Mouse (Mus musculus) hindbrain, embryonic 11.5 days (tissue): ENCODE measurements around the gene Rbm6. TPM values are rescaled to one million over a fixed set of nuclear protein-coding genes. Genes with fewer than 3 reads are reported as not detected.

ENCODE experiments used
- ATAC-seq: fragments of 200-750 bp; cut with Nextera tagmentation; 2 replicates; pipeline ENCODE4 v1.8.0; 2017; ENCODE audit warnings: mild to moderate bottlenecking, moderate TSS enrichment, moderate library complexity; ENCODE audit not compliant: low FRiP score
- DNase-seq: peaks from one replicate; pipeline ENCODE4 v3.0.0-alpha.2; 2015; ENCODE audit warnings: low spot score
- H3K27ac ChIP-seq: fragments of 300-500 bp; sonication (generic); 2 replicates; pipeline ENCODE4 v1.5.1; 2014; ENCODE audit warnings: mild to moderate bottlenecking, low read depth, low read length
- H3K27me3 ChIP-seq: fragments of 300-500 bp; sonication (generic); 2 replicates; pipeline ENCODE4 v1.6.1; 2014; ENCODE audit warnings: mild to moderate bottlenecking, low read length, moderate library complexity, mixed read lengths; ENCODE audit not compliant: control insufficient read depth, insufficient read depth
- H3K36me3 ChIP-seq: fragments of 300-500 bp; sonication (generic); 2 replicates; pipeline ENCODE4 v1.6.1; 2014; ENCODE audit warnings: mild to moderate bottlenecking, low read length, moderate library complexity, mixed read lengths; ENCODE audit not compliant: control insufficient read depth, insufficient read depth
- H3K4me1 ChIP-seq: fragments of 300-500 bp; sonication (generic); replicated peaks from 2 replicates; pipeline ENCODE4 v1.6.1; 2014; ENCODE audit warnings: low read length, mixed read lengths; ENCODE audit not compliant: control insufficient read depth, insufficient read depth
- H3K4me2 ChIP-seq: fragments of 300-500 bp; sonication (generic); replicated peaks from 2 replicates; pipeline ENCODE4 v1.6.1; 2014; ENCODE audit warnings: mild to moderate bottlenecking, low read depth, low read length
- H3K4me3 ChIP-seq: fragments of 300-500 bp; sonication (generic); 2 replicates; pipeline ENCODE4 v1.5.1; 2014; ENCODE audit warnings: low read depth, low read length
- H3K9ac ChIP-seq: fragments of 300-500 bp; sonication (generic); 2 replicates; pipeline ENCODE4 v1.6.1; 2014; ENCODE audit warnings: low read depth, low read length
- H3K9me3 ChIP-seq: fragments of 300-500 bp; sonication (generic); 2 replicates; pipeline ENCODE4 v1.6.1; 2016; ENCODE audit warnings: low read length; ENCODE audit not compliant: control insufficient read depth
- WGBS: fragments of 180-500 bp; shearing (Covaris S2); extraction: QIAGEN DNeasy Blood & Tissue Kit; methylation state at CpG from one replicate; pipeline ENCODE4 v1.1.7; 2014; 5-methylcytosine and 5-hydroxymethylcytosine counted together
- polyA plus RNA-seq: library from polyadenylated mRNA; unstranded; fragments of >200 nt; fragmentation: Nextera tagmentation; extraction: Ambion mirVana; gene quantifications from 2 replicates; pipeline ENCODE4 v1.2.1, GENCODE M21; 2014

The Rbm6 gene
- polyA plus RNA-seq, 1 experiment from 2014 or later = 114 TPM

DNA sequence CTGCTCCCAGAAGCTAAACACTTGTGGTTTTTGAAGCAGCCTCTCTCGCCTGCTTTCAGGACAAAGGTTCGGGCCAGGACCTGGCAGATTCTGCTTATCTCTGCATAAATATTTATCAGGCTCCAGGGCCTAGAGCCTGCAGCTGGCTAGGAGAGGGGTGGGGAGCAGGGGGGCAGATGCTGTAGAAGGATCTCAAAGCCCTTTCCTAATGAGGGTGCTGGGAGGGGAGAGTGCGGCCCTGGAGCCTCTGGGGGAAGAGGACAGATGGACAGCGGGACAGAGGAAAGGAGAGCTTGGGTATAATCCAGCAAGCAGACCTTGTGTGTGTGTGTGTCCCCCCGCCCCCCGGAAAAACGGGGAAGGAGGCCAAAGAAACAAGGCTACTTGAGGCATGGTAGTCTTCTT, 138.5 kb downstream of the Rbm6 start:
- no peak overlapping the region for H3K4me3 ChIP-seq
- no peaks in the 10 kb centered on the region for H3K9me3 ChIP-seq
- 26% methylated on average over 7 of the region's 7 CpGs for WGBS
- no peak overlapping the region for H3K9ac ChIP-seq
- H3K4me1 ChIP-seq = peaks cover 15% of the 10 kb centered on the region
- DNase-seq = no peak
- H3K36me3 ChIP-seq = no peaks in the 10 kb centered on the region
- no peak for ATAC-seq
- H3K27ac ChIP-seq = peak overlapping the region; percentile 44; the same call in 1 of the 2 replicates
- H3K27me3 ChIP-seq = peaks cover 14% of the 10 kb centered on the region
- H3K4me2 ChIP-seq = no peak overlapping the region

DNA sequence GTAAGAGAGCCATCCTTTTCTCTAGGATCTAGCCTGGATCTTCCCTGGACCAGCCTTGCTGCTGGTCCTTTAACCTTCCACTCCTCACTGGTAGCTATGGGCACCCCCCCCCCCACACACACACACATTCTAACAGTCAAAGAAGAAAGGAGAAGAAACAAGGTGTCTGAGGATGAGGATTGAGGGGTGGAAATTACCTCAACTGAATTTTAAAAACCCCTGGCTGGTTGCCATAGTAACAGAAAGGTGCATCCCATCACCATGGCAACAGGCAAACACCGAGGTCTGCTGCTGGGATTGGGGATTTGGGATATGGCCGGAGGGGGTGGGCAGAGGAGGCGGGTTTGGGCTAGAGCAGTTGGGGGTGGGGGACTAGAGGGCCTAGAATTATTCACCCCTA, 143.3 kb downstream of the Rbm6 start:
- Histone ChIP-seq H3K27ac (peak overlapping the region; percentile 19), H3K36me3 (no peaks in the 10 kb centered on the region), H3K4me2 (no peak overlapping the region), H3K9me3 (no peaks in the 10 kb centered on the region), H3K27me3 (no peaks in the 10 kb centered on the region), H3K4me1 (0 out of 2 replicates have a peak, but pooled peaks cover 2% of the 10 kb centered on the region), H3K9ac (no peak overlapping the region), H3K4me3 (no peak overlapping the region)
- WGBS = 18% methylated on average over 3 of the region's 3 CpGs
- ATAC-seq = no peak
- DNase-seq = peak; percentile 56

- H3K9ac ChIP-seq = no peak overlapping the region
- no peak overlapping the region for H3K4me3 ChIP-seq
- DNase-seq (no peak), ATAC-seq (no peak)
- H3K27me3 ChIP-seq = no peaks in the 10 kb centered on the region
- 72% methylated on average over 6 of the region's 6 CpGs for WGBS
- no peaks in the 10 kb centered on the region for H3K9me3 ChIP-seq
- H3K36me3 ChIP-seq = no peaks in the 10 kb centered on the region
- H3K4me2 ChIP-seq = no peak overlapping the region
- peak overlapping the region; percentile 19 for H3K27ac ChIP-seq
- 0 out of 2 replicates have a peak, but pooled peaks cover 2% of the 10 kb centered on the region for H3K4me1 ChIP-seq
Observed at GRCm38 (mm10) chr9:107728919-107729670, 143.9 kb downstream of the Rbm6 start.

DNA sequence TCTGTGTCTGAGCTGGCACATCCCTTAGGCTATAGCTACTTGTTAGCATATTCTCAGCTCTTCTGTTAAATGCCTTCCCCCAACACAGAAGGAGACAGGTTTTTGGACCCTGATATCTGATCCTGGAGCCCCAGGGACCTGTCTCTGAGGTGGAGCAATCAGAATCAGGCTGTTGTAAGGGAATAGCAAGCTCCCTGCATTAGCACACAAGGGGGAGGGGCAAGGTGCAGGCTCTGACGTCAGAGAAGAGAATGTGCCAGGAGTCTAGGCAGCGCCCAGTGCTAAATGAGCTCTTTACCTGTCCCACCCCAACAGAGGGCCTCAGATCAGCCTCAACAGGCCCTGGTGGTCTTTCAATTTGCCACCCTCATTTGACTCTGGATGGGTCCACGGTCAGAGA, 146.0 kb downstream of the Rbm6 start:
- no peak for ATAC-seq
- Histone ChIP-seq H3K27me3 (no peaks in the 10 kb centered on the region), H3K4me1 (peaks cover 12% of the 10 kb centered on the region)

DNA sequence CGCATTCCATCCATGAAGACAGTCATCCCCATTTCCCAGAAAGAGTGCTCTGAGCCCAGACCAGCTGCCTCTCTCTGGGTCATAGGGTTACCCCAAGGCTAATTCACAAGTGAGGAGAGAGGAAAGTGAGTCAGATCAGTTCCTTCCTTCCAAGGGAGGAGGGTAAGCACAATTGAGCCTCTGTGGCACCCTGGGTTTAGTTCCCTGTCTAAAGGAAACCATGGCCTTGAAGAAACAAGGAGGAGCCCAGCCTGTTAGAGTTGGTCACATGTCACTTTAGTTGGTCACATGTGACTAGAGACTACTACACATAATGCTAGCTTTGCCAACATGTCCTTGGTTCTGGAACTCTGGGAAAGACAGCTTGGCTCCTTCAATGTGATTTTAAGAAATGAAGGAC, 148.2 kb downstream of the Rbm6 start:
- no peaks in the 10 kb centered on the region for H3K9me3 ChIP-seq
- no peak overlapping the region for H3K27ac ChIP-seq
- DNase-seq (no peak), ATAC-seq (no peak)
- H3K4me1 ChIP-seq = peaks cover 12% of the 10 kb centered on the region
- no peak overlapping the region for H3K4me2 ChIP-seq
- WGBS = 85% methylated on average over 1 of the region's 1 CpGs
- no peak overlapping the region for H3K4me3 ChIP-seq
- no peak overlapping the region for H3K9ac ChIP-seq
- H3K36me3 ChIP-seq = no peaks in the 10 kb centered on the region
- no peaks in the 10 kb centered on the region for H3K27me3 ChIP-seq

More for the DNA sequence above, 146.0 kb downstream of the Rbm6 start:
- Histone ChIP-seq H3K4me3 (no peak overlapping the region), H3K9me3 (no peaks in the 10 kb centered on the region), H3K36me3 (no peaks in the 10 kb centered on the region), H3K4me2 (no peak overlapping the region), H3K27ac (no peak overlapping the region), H3K9ac (no peak overlapping the region)
- no peak for DNase-seq
- WGBS = 55% methylated on average over 3 of the region's 3 CpGs

GRCm38 (mm10) chr9:107723794-107724531, 149.1 kb downstream of the Rbm6 start:
- Histone ChIP-seq H3K9me3 (no peaks in the 10 kb centered on the region), H3K27me3 (no peaks in the 10 kb centered on the region), H3K36me3 (no peaks in the 10 kb centered on the region), H3K4me1 (peaks cover 12% of the 10 kb centered on the region), H3K9ac (no peak overlapping the region), H3K4me2 (peak overlapping the region; percentile 19), H3K4me3 (no peak overlapping the region; the same call in 1 of the 2 replicates), H3K27ac (peak overlapping the region; percentile 31; the same call in 1 of the 2 replicates)
- ATAC-seq = peak; percentile 38; the same call in 1 of the 2 replicates
- DNase-seq = peak; percentile 51
- WGBS = 7% methylated on average over 11 of the region's 11 CpGs

Other genes starting within 250 kb of the Rbm6 start
- gene Gnai2, start 237.9 kb downstream of the Rbm6 start, polyA plus RNA-seq = 529 and 534 TPM in 2 replicates
- gene Slc38a3, start 203.7 kb downstream of the Rbm6 start, polyA plus RNA-seq = 8.0 and 9.8 TPM in 2 replicates
- 0.84 and 1.2 TPM in 2 replicates for gene Gnat1, start 193.5 kb downstream of the Rbm6 start, polyA plus RNA-seq
- gene Sema3f, start 162.8 kb downstream of the Rbm6 start, polyA plus RNA-seq = 10.7 and 12.0 TPM in 2 replicates
- 198 and 241 TPM in 2 replicates for gene Rbm5, start 102.2 kb downstream of the Rbm6 start, polyA plus RNA-seq
- gene Mon1a, start 14.9 kb upstream of the Rbm6 start, polyA plus RNA-seq = 17.5 and 18.1 TPM in 2 replicates
- 0.31 and 0.60 TPM in 2 replicates for gene Mst1r, start 33.6 kb upstream of the Rbm6 start, polyA plus RNA-seq
- gene Actl11, start 55.2 kb upstream of the Rbm6 start, polyA plus RNA-seq = not detected in 2 replicates
- 3.6 and 4.5 TPM in 2 replicates for gene Camkv, start 62.4 kb upstream of the Rbm6 start, polyA plus RNA-seq
- 21.8 and 22.6 TPM in 2 replicates for gene Traip, start 76.9 kb upstream of the Rbm6 start, polyA plus RNA-seq
- gene Uba7, start 102.3 kb upstream of the Rbm6 start, polyA plus RNA-seq = 7.4 and 12.4 TPM in 2 replicates
- gene Gm20661, start 109.8 kb upstream of the Rbm6 start, polyA plus RNA-seq = 1.8 and 1.9 TPM in 2 replicates
- 56.4 and 61.9 TPM in 2 replicates for gene Inka1, start 112.6 kb upstream of the Rbm6 start, polyA plus RNA-seq
- gene Cdhr4, start 119.3 kb upstream of the Rbm6 start, polyA plus RNA-seq = 2.9 and 3.3 TPM in 2 replicates
- 0.10 and 0.14 TPM in 2 replicates for gene Gm20662, start 123.1 kb upstream of the Rbm6 start, polyA plus RNA-seq
- 27.4 and 35.5 TPM in 2 replicates for gene Ip6k1, start 129.3 kb upstream of the Rbm6 start, polyA plus RNA-seq
- 18.9 and 20.4 TPM in 2 replicates for gene Gmppb, start 176.0 kb upstream of the Rbm6 start, polyA plus RNA-seq
- 1.6 and 1.8 TPM in 2 replicates for gene Amigo3, start 179.9 kb upstream of the Rbm6 start, polyA plus RNA-seq
- gene Mst1, start 207.2 kb upstream of the Rbm6 start, polyA plus RNA-seq = 0.25 TPM in 2 replicates
- 24.3 and 26.5 TPM in 2 replicates for gene Rnf123, start 210.1 kb upstream of the Rbm6 start, polyA plus RNA-seq
- 54.3 and 55.3 TPM in 2 replicates for gene Apeh, start 221.4 kb upstream of the Rbm6 start, polyA plus RNA-seq